Mouse (Mus musculus) effector memory CD4-positive, alpha-beta T cell, adult 7 months (primary cell): Measurements from ENCODE around the gene Lrrfip1. TPM values are rescaled to one million over a fixed set of nuclear protein-coding genes. Genes with fewer than 3 reads are reported as not detected.

Experiments
- polyA plus RNA-seq: library from polyadenylated mRNA; unstranded; fragments of 100-300 nt; shearing (Covaris generic); gene quantifications from one replicate; pipeline ENCODE4 v1.2.1, GENCODE M21; 2017

Lrrfip1 gene
- polyA plus RNA-seq = 293 TPM

GRCm38 (mm10) chr1:90998268-90998890, at the start of gene Lrrfip1:
TSS of gene Lrrfip1 (plus strand) at chr1:90998737.

GRCm38 (mm10) chr1:90952808-90953207, 45.7 kb upstream of the Lrrfip1 start, which contains the start of gene Prlh:
TSS of gene Prlh (plus strand) at chr1:90953108.

GRCm38 (mm10) chr1:90969347-90969784, 29.2 kb upstream of the Lrrfip1 start, which contains the start of gene Rab17:
TSS of gene Rab17 (minus strand) at chr1:90969661.

GRCm38 (mm10) chr1:91144813-91145212, 146.3 kb downstream of the Lrrfip1 start, which contains the start of gene Rbm44:
TSS of gene Rbm44 (plus strand) at chr1:91145089.

Other genes with a start within 250 kb of the Lrrfip1 start
- gene Col6a3, start 154.8 kb upstream of the Lrrfip1 start, polyA plus RNA-seq = 0.98 TPM
- 0.40 TPM for gene Mlph, start 83.7 kb upstream of the Lrrfip1 start, polyA plus RNA-seq
- not detected for gene Prlh, start 45.6 kb upstream of the Lrrfip1 start, polyA plus RNA-seq
- not detected for gene Rab17, start 29.1 kb upstream of the Lrrfip1 start, polyA plus RNA-seq
- 0.21 TPM for gene Rbm44, start 146.4 kb downstream of the Lrrfip1 start, polyA plus RNA-seq
- 1.2 TPM for gene Ramp1, start 181.1 kb downstream of the Lrrfip1 start, polyA plus RNA-seq